Mouse (Mus musculus): ENCODE measurements at regions not wholly inside any gene's neighbourhood (a gene's known extent, or its start where the extent isn't known, plus 50 kb on each side); places are given as distances from the start of the nearest gene placed in this dataset.

DNA sequence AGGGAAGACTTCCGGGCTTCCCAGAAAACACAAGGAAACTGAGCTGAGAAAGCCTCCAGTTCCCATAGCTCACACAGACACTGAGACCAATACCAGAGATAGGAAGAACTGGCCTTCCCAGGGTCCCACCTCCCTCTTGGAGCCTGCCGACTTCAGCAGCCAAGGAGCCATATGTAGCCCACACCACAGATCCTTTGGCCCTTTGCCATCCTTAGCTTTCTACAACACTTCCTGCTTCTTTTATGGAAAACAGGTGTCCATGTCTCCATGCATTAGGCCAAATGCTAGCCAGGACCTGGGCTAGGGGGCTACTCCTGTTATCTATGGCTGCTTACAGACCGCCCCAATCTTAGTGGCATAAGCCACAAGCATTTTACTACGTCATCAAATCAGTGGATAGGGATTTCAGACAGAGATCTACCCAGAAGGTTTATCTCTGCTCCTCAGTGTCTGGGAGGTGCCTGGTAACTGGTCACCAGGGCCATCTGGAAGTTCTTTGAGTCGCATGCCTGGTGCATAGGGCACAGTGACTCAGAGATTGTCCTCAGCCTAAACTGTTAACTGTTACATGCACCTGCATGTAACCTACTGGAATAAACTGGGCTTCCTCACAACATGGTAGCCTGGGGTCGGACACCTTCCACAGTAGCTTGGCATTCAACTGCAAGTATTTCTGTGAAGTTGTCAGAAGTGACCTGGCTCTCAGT, 378.4 kb downstream of the H2al1j start:
- WGBS, result 63% methylated on average over 6 of the region's 6 CpGs
- TF ChIP-seq POLR2A (IDR thresholded peaks at IDR 0.05; ENCODE audit: borderline replicate concordance, control insufficient read depth, low read depth, low read length) (no peak), CTCF (IDR thresholded peaks at IDR 0.05; ENCODE audit: control insufficient read depth, insufficient read depth, low read length) (no peak)

DNA sequence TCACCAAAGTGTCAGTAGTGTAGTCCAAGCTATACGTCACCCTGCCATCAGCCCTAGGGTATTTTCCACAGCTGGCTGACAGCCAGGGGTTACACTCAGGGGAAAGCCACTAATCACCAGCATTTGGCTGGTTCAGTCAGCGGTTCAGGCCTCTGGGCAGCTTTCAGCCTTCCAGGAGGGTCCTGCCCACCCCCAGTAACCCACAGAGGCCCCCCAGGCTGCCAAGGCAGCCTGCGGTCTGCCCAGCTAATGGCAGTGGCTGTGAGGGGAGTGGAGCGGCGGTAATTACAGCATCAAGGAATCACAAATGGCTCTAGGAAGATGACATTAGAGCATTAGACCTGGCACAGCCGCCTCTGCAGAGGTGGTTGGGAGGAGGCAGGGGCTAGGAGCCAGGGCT, 379.7 kb downstream of the H2al1j start:
- no peak overlapping the region for H3K27ac ChIP-seq (ENCODE audit: control insufficient read depth, insufficient read depth, low read depth, low read length, poor library complexity)
- no peak for TF ChIP-seq CTCF (IDR thresholded peaks at IDR 0.05; ENCODE audit: control insufficient read depth, insufficient read depth, low read length)
- TF ChIP-seq POLR2A (IDR thresholded peaks at IDR 0.05; ENCODE audit: borderline replicate concordance, control insufficient read depth, low read depth, low read length), result no peak
- no peaks in the 10 kb centered on the region for H3K4me1 ChIP-seq (ENCODE audit: control insufficient read depth, insufficient read depth, low read length)
- WGBS, result 70% methylated on average over 6 of the region's 6 CpGs
- no peak overlapping the region for H3K4me3 ChIP-seq (replicated peaks; ENCODE audit: control insufficient read depth, low read depth, low read length)

More for the DNA sequence above, 378.4 kb downstream of the H2al1j start:
- Histone ChIP-seq H3K4me1 (ENCODE audit: control insufficient read depth, insufficient read depth, low read length) (no peaks in the 10 kb centered on the region), H3K27ac (ENCODE audit: control insufficient read depth, insufficient read depth, low read depth, low read length, poor library complexity) (no peak overlapping the region), H3K4me3 (replicated peaks; ENCODE audit: control insufficient read depth, low read depth, low read length) (no peak overlapping the region)

DNA sequence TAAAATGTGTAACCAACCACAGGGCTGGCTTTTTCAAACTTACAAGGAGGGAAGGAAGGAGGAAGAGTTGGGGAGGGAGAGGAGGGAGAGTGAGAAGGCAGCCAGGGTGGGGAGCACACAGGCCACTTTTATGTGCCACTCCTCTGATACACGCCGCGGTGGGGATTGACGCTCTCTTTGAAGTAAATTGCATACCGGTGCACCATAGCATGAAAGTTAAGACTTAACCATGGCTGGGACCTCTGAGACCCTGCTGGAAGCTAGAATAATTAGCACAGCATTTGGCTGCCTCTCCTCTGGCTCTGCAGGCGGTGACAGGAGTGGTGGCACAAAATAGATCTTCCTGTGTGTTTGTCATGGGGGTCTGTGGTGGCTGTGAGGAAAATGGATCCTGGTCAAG, 380.7 kb downstream of the H2al1j start:
- H3K4me1 ChIP-seq (ENCODE audit: control insufficient read depth, insufficient read depth, low read length), result no peaks in the 10 kb centered on the region

DNA sequence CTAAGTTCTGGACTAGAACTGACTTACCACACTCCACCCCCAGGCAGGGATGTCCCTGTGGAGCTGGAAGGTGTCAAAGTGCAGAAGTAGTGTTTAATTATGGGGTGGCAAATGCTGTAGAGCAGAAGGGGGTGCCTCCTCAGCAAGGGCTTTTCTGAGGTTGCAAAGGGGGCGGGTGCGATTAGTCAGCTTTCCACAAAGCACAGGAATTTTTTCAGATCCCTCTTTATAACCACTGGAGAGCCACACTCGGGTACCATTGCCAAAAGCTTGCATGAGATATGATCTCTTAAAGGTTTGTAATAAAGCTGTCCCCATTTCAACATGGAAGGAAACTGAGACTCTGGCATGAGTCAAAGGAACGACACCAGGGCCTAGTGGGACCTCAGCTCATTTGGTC, 381.7 kb downstream of the H2al1j start:
- Histone ChIP-seq H3K4me1 (ENCODE audit: control insufficient read depth, insufficient read depth, low read length) (no peaks in the 10 kb centered on the region), H3K4me3 (replicated peaks; ENCODE audit: control insufficient read depth, low read depth, low read length) (no peak overlapping the region), H3K27ac (ENCODE audit: control insufficient read depth, insufficient read depth, low read depth, low read length, poor library complexity) (no peak overlapping the region)
- no peak for TF ChIP-seq POLR2A (IDR thresholded peaks at IDR 0.05; ENCODE audit: borderline replicate concordance, control insufficient read depth, low read depth, low read length)
- TF ChIP-seq CTCF (IDR thresholded peaks at IDR 0.05; ENCODE audit: control insufficient read depth, insufficient read depth, low read length), result no peak
- 68% methylated on average over 4 of the region's 4 CpGs for WGBS

More for the DNA sequence above, 380.7 kb downstream of the H2al1j start:
- TF ChIP-seq CTCF (IDR thresholded peaks at IDR 0.05; ENCODE audit: control insufficient read depth, insufficient read depth, low read length) (no peak), POLR2A (IDR thresholded peaks at IDR 0.05; ENCODE audit: borderline replicate concordance, control insufficient read depth, low read depth, low read length) (no peak)
- 83% methylated on average over 6 of the region's 6 CpGs for WGBS
- H3K4me3 ChIP-seq (replicated peaks; ENCODE audit: control insufficient read depth, low read depth, low read length), result no peak overlapping the region
- H3K27ac ChIP-seq (ENCODE audit: control insufficient read depth, insufficient read depth, low read depth, low read length, poor library complexity), result no peak overlapping the region

DNA sequence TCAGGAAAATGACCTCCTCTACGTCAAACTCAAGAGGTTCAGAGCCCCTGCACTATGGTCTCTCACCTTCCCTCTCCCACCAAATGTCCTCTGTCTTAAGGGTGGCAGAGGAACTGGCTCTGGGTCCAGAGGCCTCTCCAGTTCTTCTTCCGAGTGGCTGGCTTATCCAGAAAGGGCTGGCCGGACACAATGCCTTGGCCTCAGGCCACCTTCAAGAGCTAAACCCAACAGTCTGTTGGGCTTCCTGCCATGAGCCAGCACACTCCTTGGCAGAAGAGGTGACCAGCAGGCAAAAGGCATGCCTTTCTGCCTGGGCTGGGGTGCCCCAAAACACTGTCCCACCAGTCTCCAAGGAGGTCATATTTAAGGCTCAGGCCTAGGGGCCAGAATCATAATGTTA, 385.8 kb downstream of the H2al1j start:
- no peak for TF ChIP-seq POLR2A (IDR thresholded peaks at IDR 0.05; ENCODE audit: borderline replicate concordance, control insufficient read depth, low read depth, low read length)
- TF ChIP-seq CTCF (IDR thresholded peaks at IDR 0.05; ENCODE audit: control insufficient read depth, insufficient read depth, low read length), result no peak
- Histone ChIP-seq H3K4me1 (ENCODE audit: control insufficient read depth, insufficient read depth, low read length) (no peaks in the 10 kb centered on the region), H3K4me3 (replicated peaks; ENCODE audit: control insufficient read depth, low read depth, low read length) (no peak overlapping the region), H3K27ac (ENCODE audit: control insufficient read depth, insufficient read depth, low read depth, low read length, poor library complexity) (no peak overlapping the region)
- 78% methylated on average over 3 of the region's 3 CpGs for WGBS

DNA sequence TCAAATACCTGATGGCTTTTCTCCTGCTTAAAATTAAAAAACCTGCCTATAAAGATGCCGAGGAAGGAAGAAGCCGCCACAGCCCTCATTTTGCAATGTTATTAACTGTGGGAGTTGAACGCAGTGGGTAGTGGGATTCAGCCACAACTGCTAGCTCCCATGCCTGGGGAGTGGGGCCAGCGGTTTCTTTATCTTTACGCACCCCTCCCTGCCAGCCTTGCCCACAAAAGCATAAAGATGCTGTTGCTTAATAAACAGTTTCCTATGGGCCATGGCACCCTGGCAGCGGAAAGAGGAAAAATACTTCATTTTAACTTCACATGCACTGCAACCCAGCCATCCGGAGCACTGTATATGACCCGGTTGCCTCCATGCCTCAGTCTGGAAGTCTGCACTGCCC, 389.2 kb downstream of the H2al1j start:
- Histone ChIP-seq H3K4me3 (replicated peaks; ENCODE audit: control insufficient read depth, low read depth, low read length) (no peak overlapping the region), H3K4me1 (ENCODE audit: control insufficient read depth, insufficient read depth, low read length) (no peaks in the 10 kb centered on the region), H3K27ac (ENCODE audit: control insufficient read depth, insufficient read depth, low read depth, low read length, poor library complexity) (no peak overlapping the region; the same call in 1 of the 2 replicates)
- WGBS, result 35% methylated on average over 8 of the region's 8 CpGs
- TF ChIP-seq CTCF (IDR thresholded peaks at IDR 0.05; ENCODE audit: control insufficient read depth, insufficient read depth, low read length) (no peak), POLR2A (IDR thresholded peaks at IDR 0.05; ENCODE audit: borderline replicate concordance, control insufficient read depth, low read depth, low read length) (no peak)

DNA sequence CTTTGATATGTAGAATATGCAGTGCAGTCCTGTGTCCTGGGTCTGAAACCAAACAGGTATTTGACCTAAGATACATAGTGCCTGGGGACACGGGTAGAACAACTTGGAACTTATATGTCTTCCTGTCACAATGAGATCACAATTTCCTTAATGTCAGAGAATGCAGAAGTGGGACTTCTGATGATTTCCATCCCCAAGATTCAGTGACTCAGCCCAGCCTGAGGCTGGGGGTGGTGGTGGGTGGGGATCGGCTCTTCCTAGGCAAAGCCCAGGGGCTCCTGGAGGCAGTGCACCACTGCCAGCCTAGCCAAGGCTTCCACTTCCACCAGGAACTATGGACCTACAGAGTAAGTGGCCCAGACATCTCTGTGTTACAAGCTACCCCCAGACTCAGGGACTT, 391.2 kb downstream of the H2al1j start:
- Histone ChIP-seq H3K4me1 (ENCODE audit: control insufficient read depth, insufficient read depth, low read length) (no peaks in the 10 kb centered on the region), H3K4me3 (replicated peaks; ENCODE audit: control insufficient read depth, low read depth, low read length) (no peak overlapping the region), H3K27ac (ENCODE audit: control insufficient read depth, insufficient read depth, low read depth, low read length, poor library complexity) (no peak overlapping the region)
- 7% methylated on average over 2 of the region's 2 CpGs for whole genome bisulfite sequencing
- TF ChIP-seq CTCF (IDR thresholded peaks at IDR 0.05; ENCODE audit: control insufficient read depth, insufficient read depth, low read length), result no peak
- TF ChIP-seq POLR2A (IDR thresholded peaks at IDR 0.05; ENCODE audit: borderline replicate concordance, control insufficient read depth, low read depth, low read length), result no peak

DNA sequence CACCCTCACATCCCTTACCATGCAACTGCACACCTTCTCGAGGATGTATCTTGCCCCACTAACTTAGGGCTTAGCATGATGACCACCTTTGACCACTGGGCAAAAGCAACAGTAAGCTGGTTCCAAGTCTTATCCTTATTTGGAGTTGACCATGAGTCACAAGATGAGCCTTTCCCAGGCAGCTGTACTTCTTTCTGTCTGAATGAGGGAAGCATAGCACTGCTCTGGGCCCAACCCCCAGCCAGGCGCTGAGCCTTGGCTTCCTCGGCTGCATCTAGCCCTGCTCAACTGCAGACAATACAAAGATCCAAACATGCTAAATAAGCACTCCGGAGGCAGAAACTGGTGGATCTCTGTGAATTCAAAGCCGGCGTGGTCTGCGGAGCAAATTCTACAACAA, 392.9 kb downstream of the H2al1j start:
- 69% methylated on average over 7 of the region's 7 CpGs for WGBS
- H3K27ac ChIP-seq (ENCODE audit: control insufficient read depth, insufficient read depth, low read depth, low read length, poor library complexity), result no peak overlapping the region
- TF ChIP-seq CTCF (IDR thresholded peaks at IDR 0.05; ENCODE audit: control insufficient read depth, insufficient read depth, low read length) (no peak), POLR2A (IDR thresholded peaks at IDR 0.05; ENCODE audit: borderline replicate concordance, control insufficient read depth, low read depth, low read length) (no peak)
- H3K4me1 ChIP-seq (ENCODE audit: control insufficient read depth, insufficient read depth, low read length), result no peaks in the 10 kb centered on the region
- H3K4me3 ChIP-seq (replicated peaks; ENCODE audit: control insufficient read depth, low read depth, low read length), result no peak overlapping the region

DNA sequence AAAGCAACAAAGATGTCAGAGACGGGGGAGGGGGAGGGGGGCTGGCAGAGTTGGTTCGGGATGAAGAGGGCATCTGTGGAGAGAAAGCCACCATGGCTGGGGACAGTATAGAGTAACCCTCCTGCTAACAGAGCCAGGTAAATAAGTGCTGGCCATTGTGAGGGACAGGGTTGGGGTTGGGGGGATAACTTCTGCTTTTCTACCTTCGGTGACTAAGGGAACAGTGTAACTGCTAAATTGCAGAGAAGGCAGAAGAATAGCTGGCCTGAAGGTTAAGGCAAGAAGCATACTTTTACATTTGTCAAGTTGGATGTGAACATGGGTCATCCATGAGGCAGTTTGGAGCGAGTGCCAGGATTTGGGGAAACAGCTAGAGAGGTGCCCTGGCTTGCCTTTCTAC, 395.1 kb downstream of the H2al1j start:
- 29% methylated on average over 4 of the region's 4 CpGs for WGBS
- TF ChIP-seq POLR2A (IDR thresholded peaks at IDR 0.05; ENCODE audit: borderline replicate concordance, control insufficient read depth, low read depth, low read length), result no peak
- no peak for TF ChIP-seq CTCF (IDR thresholded peaks at IDR 0.05; ENCODE audit: control insufficient read depth, insufficient read depth, low read length)
- Histone ChIP-seq H3K4me3 (replicated peaks; ENCODE audit: control insufficient read depth, low read depth, low read length) (no peak overlapping the region), H3K27ac (ENCODE audit: control insufficient read depth, insufficient read depth, low read depth, low read length, poor library complexity) (no peak overlapping the region), H3K4me1 (ENCODE audit: control insufficient read depth, insufficient read depth, low read length) (no peaks in the 10 kb centered on the region)
